Mouse (Mus musculus) testis, adult 2 months (tissue): Measurements from ENCODE around the gene Pkig. TPM values are rescaled to one million over a fixed set of nuclear protein-coding genes. Genes with fewer than 3 reads are reported as not detected.
"Not testable (repeated sequence)": the region's sequence is repeated elsewhere in the genome, so short reads cannot be mapped to it uniquely, and the experiment has no call there.

Experiments
- H3K27ac ChIP-seq: fragments of 200-500 bp; 2 replicates; pipeline ENCODE4 v1.5.1; 2012; ENCODE audit warnings: low read depth, low read length; ENCODE audit not compliant: control insufficient read depth, insufficient read depth
- H3K27me3 ChIP-seq: fragments of 200-500 bp; 2 replicates; pipeline ENCODE4 v1.6.1; 2012; ENCODE audit warnings: mild to moderate bottlenecking, low read length, moderate library complexity; ENCODE audit not compliant: control insufficient read depth, insufficient read depth
- H3K36me3 ChIP-seq: fragments of 200-500 bp; 2 replicates; pipeline ENCODE4 v1.6.1; 2012; ENCODE audit warnings: mild to moderate bottlenecking, low read length; ENCODE audit not compliant: control insufficient read depth, insufficient read depth
- H3K4me1 ChIP-seq: fragments of 200-500 bp; 2 replicates; pipeline ENCODE4 v1.6.1; 2012; ENCODE audit warnings: low read length; ENCODE audit not compliant: control insufficient read depth, insufficient read depth
- H3K4me3 ChIP-seq: fragments of 200-500 bp; 2 replicates; pipeline ENCODE4 v1.5.1; 2012; ENCODE audit warnings: low read depth, mild to moderate bottlenecking, low read length, moderate library complexity, mixed read lengths; ENCODE audit not compliant: control insufficient read depth
- CTCF ChIP-seq: fragments of 200-500 bp; IDR thresholded peaks from 2 replicates; pipeline ENCODE4 v1.5.1; 2012; ENCODE audit warnings: low read depth, mild to moderate bottlenecking, inconsistent platforms, low read length, moderate library complexity; ENCODE audit not compliant: control insufficient read depth, insufficient read depth, insufficient replicate concordance
- POLR2A ChIP-seq: fragments of 200-500 bp; IDR thresholded peaks from 2 replicates; pipeline ENCODE4 v1.6.1; 2012; ENCODE audit warnings: low read depth, mild to moderate bottlenecking, inconsistent platforms, low read length, moderate library complexity; ENCODE audit not compliant: control insufficient read depth
- polyA plus RNA-seq: library from polyadenylated mRNA; depleted of rRNA; stranded (reverse); fragments of >200 nt; gene quantifications from 2 replicates; pipeline ENCODE4 v1.2.3, GENCODE M21; 2012

The Pkig gene
- polyA plus RNA-seq, 1 experiment: 319 TPM

GRCm38 (mm10) chr2:163615906-163616651, 42.1 kb upstream of the Pkig start:
- H3K27me3 ChIP-seq: no peaks in the 10 kb centered on the region
- TF ChIP-seq CTCF (no peak), POLR2A (no peak)
- no peak overlapping the region for H3K27ac ChIP-seq
- no peaks in the 10 kb centered on the region; the same call in 1 of the 2 replicates for H3K36me3 ChIP-seq
- no peaks in the 10 kb centered on the region for H3K4me1 ChIP-seq
- H3K4me3 ChIP-seq: no peak overlapping the region

GRCm38 (mm10) chr2:163616652-163617227, 41.4 kb upstream of the Pkig start:
- TF ChIP-seq POLR2A (no peak), CTCF (no peak)
- Histone ChIP-seq H3K4me1 (no peaks in the 10 kb centered on the region), H3K4me3 (no peak overlapping the region), H3K36me3 (no peaks in the 10 kb centered on the region; the same call in 1 of the 2 replicates), H3K27me3 (no peaks in the 10 kb centered on the region), H3K27ac (no peak overlapping the region)

GRCm38 (mm10) chr2:163617232-163617863, 40.8 kb upstream of the Pkig start:
- peaks cover under 1% of the 10 kb centered on the region; the same call in 1 of the 2 replicates for H3K36me3 ChIP-seq

GRCm38 (mm10) chr2:163617874-163618273, 40.3 kb upstream of the Pkig start:
- no peak overlapping the region for H3K27ac ChIP-seq
- TF ChIP-seq CTCF: no peak
- TF ChIP-seq POLR2A: no peak
- no peak overlapping the region for H3K4me3 ChIP-seq
- H3K36me3 ChIP-seq: peaks cover 1% of the 10 kb centered on the region; the same call in 1 of the 2 replicates
- no peaks in the 10 kb centered on the region for H3K27me3 ChIP-seq
- H3K4me1 ChIP-seq: no peaks in the 10 kb centered on the region

More at GRCm38 (mm10) chr2:163617232-163617863, 40.8 kb upstream of the Pkig start:
- no peaks in the 10 kb centered on the region for H3K27me3 ChIP-seq
- 0 out of 2 replicates have a peak overlapping the region, but pooled peaks have one; percentile 21 for H3K27ac ChIP-seq
- no peaks in the 10 kb centered on the region for H3K4me1 ChIP-seq
- TF ChIP-seq CTCF (no peak), POLR2A (no peak)
- no peak overlapping the region for H3K4me3 ChIP-seq

GRCm38 (mm10) chr2:163620451-163620850, 37.7 kb upstream of the Pkig start:
- Histone ChIP-seq H3K36me3 (peaks cover 3% of the 10 kb centered on the region), H3K4me3 (no peak overlapping the region), H3K4me1 (no peaks in the 10 kb centered on the region), H3K27me3 (no peaks in the 10 kb centered on the region), H3K27ac (no peak overlapping the region)
- TF ChIP-seq CTCF: no peak
- no peak for TF ChIP-seq POLR2A

GRCm38 (mm10) chr2:163621401-163621800, 36.8 kb upstream of the Pkig start:
- H3K27ac ChIP-seq, H3K27me3 ChIP-seq, H3K4me3 ChIP-seq, H3K36me3 ChIP-seq, H3K4me1 ChIP-seq: not testable (repeated sequence)

- H3K4me3 ChIP-seq: no peak overlapping the region
- TF ChIP-seq POLR2A (no peak), CTCF (no peak)
- no peaks in the 10 kb centered on the region for H3K27me3 ChIP-seq
- no peak overlapping the region for H3K27ac ChIP-seq
- H3K4me1 ChIP-seq: no peaks in the 10 kb centered on the region
- peaks cover 2% of the 10 kb centered on the region for H3K36me3 ChIP-seq
These were observed 27.0 kb upstream of the Pkig start for GRCm38 (mm10) chr2:163631223-163631622.

GRCm38 (mm10) chr2:163631715-163632114, 26.5 kb upstream of the Pkig start:
- Histone ChIP-seq H3K27ac (no peak overlapping the region), H3K27me3 (no peaks in the 10 kb centered on the region), H3K4me1 (no peaks in the 10 kb centered on the region), H3K36me3 (peaks cover 2% of the 10 kb centered on the region; the same call in 1 of the 2 replicates), H3K4me3 (no peak overlapping the region)
- no peak for TF ChIP-seq CTCF
- no peak for TF ChIP-seq POLR2A
